Mouse (Mus musculus) heart, embryonic 15.5 days (tissue): ENCODE measurements at regions not wholly inside any gene's neighbourhood (a gene's known extent, or its start where the extent isn't known, plus 50 kb on each side); places are given as distances from the start of the nearest gene placed in this dataset.

Source experiments
- ATAC-seq: fragments of 200-750 bp; cut with Nextera tagmentation; replicated peaks from 2 replicates; pipeline ENCODE4 v1.8.0; 2017; ENCODE audit warnings: low read depth, moderate TSS enrichment; ENCODE audit not compliant: insufficient number of reproducible peaks, insufficient read depth, low FRiP score
- H3K27ac ChIP-seq: fragments of 300-500 bp; sonication (generic); 2 replicates; pipeline ENCODE4 v1.5.1; 2015; ENCODE audit warnings: mild to moderate bottlenecking, inconsistent platforms
- H3K27me3 ChIP-seq: fragments of 300-500 bp; sonication (generic); 2 replicates; pipeline ENCODE4 v1.6.1; 2015; ENCODE audit warnings: inconsistent platforms
- H3K36me3 ChIP-seq: fragments of 300-500 bp; sonication (generic); 2 replicates; pipeline ENCODE4 v1.6.1; 2015; ENCODE audit warnings: mild to moderate bottlenecking, inconsistent platforms
- H3K4me1 ChIP-seq: fragments of 300-500 bp; sonication (generic); replicated peaks from 2 replicates; pipeline ENCODE4 v1.6.1; 2015; ENCODE audit warnings: inconsistent platforms
- H3K4me2 ChIP-seq: fragments of 300-500 bp; sonication (generic); 2 replicates; pipeline ENCODE4 v1.6.1; 2015; ENCODE audit warnings: inconsistent platforms, mild to moderate bottlenecking, moderate library complexity
- H3K4me3 ChIP-seq: fragments of 300-500 bp; sonication (generic); 2 replicates; pipeline ENCODE4 v1.5.1; 2015; ENCODE audit warnings: mild to moderate bottlenecking, inconsistent platforms
- H3K9ac ChIP-seq: fragments of 300-500 bp; sonication (generic); 2 replicates; pipeline ENCODE4 v1.6.1; 2015; ENCODE audit warnings: mild to moderate bottlenecking, inconsistent platforms
- H3K9me3 ChIP-seq: fragments of 300-500 bp; sonication (generic); replicated peaks from 2 replicates; pipeline ENCODE4 v1.6.1; 2016; ENCODE audit warnings: inconsistent platforms
- WGBS: fragments of 180-500 bp; shearing (Covaris S2); methylation state at CpG from one replicate; pipeline ENCODE4 v1.1.7; 2015; ENCODE audit warnings: mixed read lengths; 5-methylcytosine and 5-hydroxymethylcytosine counted together

DNA sequence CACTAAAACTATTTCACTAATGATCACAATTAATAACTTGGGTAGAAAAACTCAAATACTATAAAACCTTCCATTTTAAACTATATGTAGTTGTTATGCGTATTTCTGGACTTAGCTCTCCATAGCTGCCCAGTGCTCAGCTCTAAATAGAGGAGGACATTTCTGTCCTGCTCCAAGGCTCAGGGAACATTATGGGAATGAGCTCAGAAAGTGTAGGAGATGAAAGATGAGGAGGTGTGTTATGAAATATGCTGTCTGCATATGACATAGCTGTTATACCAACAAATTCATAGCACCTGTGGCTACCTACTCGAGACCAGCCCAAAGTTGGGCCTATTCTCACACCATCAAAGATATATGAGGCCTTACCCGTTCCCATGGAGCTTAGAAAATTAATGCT, 106.3 kb downstream of the Aldh8a1 start:
- no peak for ATAC-seq
- Histone ChIP-seq H3K4me2 (no peak overlapping the region), H3K4me3 (no peak overlapping the region), H3K27ac (no peak overlapping the region), H3K9ac (no peak overlapping the region), H3K27me3 (no peaks in the 10 kb centered on the region), H3K36me3 (no peaks in the 10 kb centered on the region), H3K4me1 (peaks cover 5% of the 10 kb centered on the region), H3K9me3 (no peaks in the 10 kb centered on the region)
- 85% methylated on average over 3 of the region's 3 CpGs for WGBS

DNA sequence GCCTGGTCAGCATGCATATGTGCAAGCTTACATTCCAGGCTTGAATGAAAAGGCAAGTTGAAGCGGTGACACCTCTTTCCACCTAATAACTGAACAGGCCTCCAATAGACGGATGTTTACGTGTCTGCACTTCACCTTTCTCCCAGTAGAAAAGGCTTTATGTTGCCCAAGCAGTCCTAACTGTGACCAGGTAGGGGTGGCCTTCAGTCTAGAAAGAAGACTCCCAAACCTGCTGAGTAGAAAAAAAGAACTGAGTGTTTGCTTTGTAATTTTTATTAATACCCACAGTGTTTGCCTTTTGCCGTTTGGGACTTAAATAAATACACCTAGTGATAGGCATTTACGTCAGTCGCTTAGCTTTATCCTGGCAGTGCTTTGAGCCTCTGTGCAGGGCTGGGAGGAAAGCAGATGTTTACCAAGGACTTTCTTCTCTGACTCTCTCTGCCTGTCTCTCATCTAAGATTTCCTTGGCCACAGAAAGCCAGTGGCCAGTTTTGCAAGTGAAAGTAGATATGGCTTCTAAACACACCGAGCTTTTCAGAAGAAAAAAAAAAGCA, 104.5 kb upstream of the 1700020N01Rik start:
- H3K4me1 ChIP-seq, result no peaks in the 10 kb centered on the region; the same call in 1 of the 2 replicates
- H3K4me3 ChIP-seq, result no peak overlapping the region
- H3K9ac ChIP-seq, result no peak overlapping the region
- WGBS, result 80% methylated on average over 7 of the region's 7 CpGs
- ATAC-seq, result no peak
- no peaks in the 10 kb centered on the region for H3K9me3 ChIP-seq
- H3K27ac ChIP-seq, result no peak overlapping the region
- no peaks in the 10 kb centered on the region for H3K27me3 ChIP-seq
- H3K4me2 ChIP-seq, result no peak overlapping the region
- H3K36me3 ChIP-seq, result no peaks in the 10 kb centered on the region

DNA sequence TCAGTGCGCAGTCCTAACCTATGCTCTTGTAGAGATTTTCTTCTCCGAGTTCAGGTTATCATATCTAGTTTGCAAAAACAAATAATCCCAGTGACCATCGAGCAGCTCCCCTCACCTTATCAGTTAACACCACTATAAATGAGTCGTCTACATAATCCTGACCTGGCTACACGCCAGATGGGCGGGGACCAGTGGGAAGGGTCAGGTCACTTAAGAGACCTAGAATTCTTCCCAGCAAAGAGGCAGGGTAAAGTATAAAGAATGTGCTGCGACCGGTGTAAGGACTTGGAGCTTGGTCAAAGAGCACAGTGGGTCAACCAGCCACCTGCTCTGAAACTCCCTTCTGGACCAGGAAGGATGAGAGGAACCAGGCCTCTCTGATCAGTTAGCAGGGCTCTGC, 102.0 kb upstream of the 1700020N01Rik start:
- 49% methylated on average over 8 of the region's 8 CpGs for WGBS
- Histone ChIP-seq H3K36me3 (no peaks in the 10 kb centered on the region), H3K4me3 (no peak overlapping the region), H3K27me3 (no peaks in the 10 kb centered on the region), H3K4me2 (no peak overlapping the region), H3K9ac (no peak overlapping the region), H3K4me1 (no peaks in the 10 kb centered on the region; the same call in 1 of the 2 replicates), H3K9me3 (no peaks in the 10 kb centered on the region), H3K27ac (no peak overlapping the region)
- ATAC-seq, result no peak

DNA sequence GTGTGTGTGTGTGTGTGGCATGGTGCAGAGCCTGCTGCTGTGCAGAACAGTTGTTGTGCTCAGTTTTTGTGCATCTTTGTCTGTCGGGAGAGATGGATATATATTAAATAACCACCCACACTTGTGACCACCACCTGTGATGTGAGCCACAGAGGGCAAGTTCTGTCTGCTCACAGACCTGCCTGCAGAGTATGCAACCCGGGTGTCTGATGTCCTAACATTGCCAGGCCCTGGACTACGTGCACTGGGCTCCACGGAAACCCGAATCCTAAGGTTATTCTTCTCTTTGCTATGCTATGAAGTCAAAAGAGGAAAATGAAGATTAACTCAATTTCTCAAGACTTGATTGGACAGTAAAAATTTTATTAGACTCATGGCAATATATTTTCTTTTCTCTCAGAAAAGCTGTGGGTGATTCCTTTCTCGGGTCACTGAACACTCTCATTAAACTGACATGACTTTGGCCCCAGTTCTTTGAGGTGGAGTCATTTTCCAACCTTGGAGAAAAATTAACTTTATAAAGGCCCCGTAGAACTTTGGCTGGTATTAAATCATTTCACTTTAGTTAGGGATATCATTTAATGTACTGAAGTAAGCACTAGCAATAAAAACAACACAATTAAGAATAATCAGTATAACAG, 100.6 kb upstream of the 1700020N01Rik start:
- Histone ChIP-seq H3K4me2 (no peak overlapping the region), H3K27ac (no peak overlapping the region), H3K4me1 (no peaks in the 10 kb centered on the region; the same call in 1 of the 2 replicates), H3K27me3 (no peaks in the 10 kb centered on the region), H3K4me3 (no peak overlapping the region), H3K9ac (no peak overlapping the region), H3K36me3 (no peaks in the 10 kb centered on the region), H3K9me3 (no peaks in the 10 kb centered on the region)
- 76% methylated on average over 7 of the region's 7 CpGs for WGBS
- ATAC-seq, result no peak

DNA sequence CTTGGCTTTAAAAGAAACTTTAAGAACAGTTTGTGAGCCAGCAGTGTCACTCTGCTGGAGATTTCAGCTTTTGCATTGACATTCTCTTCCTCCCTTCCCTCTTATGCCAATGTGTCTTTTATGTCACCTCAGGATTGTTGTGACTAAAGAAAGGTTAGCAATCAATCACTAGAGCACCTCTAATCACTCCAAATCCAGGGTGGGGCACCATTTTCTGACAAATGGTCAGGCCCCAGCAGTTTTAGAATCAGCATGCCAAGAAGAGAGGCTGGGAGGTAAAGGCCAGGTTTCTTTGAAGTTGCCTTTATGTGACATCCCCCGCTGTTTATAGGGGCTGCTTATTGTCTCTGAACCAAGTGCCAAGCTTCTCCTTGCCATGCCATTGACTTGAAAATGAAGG, 98.4 kb upstream of the 1700020N01Rik start:
- ATAC-seq, result no peak
- WGBS, result 60% methylated on average over 1 of the region's 1 CpGs
- Histone ChIP-seq H3K27ac (no peak overlapping the region), H3K9ac (no peak overlapping the region), H3K4me2 (no peak overlapping the region), H3K4me3 (no peak overlapping the region), H3K4me1 (no peaks in the 10 kb centered on the region; the same call in 1 of the 2 replicates), H3K36me3 (no peaks in the 10 kb centered on the region), H3K9me3 (no peaks in the 10 kb centered on the region), H3K27me3 (no peaks in the 10 kb centered on the region)

DNA sequence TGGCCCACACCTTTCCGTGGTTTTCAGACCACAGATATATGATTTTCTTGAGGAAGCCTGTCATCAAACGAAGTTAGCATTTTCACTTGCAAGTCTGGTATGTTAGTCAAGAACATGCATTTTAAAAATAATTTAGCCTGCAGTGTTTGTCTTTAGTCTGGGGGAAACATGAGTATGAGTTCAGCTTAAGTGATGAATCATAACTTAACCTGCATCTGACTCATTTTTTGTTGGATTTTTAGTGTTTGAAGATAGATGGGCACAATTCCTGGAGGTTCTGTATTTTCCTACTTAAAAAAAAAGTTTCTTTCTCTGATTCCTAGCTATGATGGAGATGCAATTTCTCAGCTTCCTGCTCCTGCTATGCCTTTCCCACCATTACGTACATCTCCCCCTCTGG, 95.8 kb upstream of the 1700020N01Rik start:
- Histone ChIP-seq H3K27me3 (no peaks in the 10 kb centered on the region), H3K4me1 (no peaks in the 10 kb centered on the region), H3K36me3 (no peaks in the 10 kb centered on the region), H3K4me2 (no peak overlapping the region), H3K9ac (no peak overlapping the region), H3K27ac (no peak overlapping the region), H3K4me3 (no peak overlapping the region), H3K9me3 (no peaks in the 10 kb centered on the region)
- ATAC-seq, result no peak
- 82% methylated on average over 3 of the region's 3 CpGs for WGBS

DNA sequence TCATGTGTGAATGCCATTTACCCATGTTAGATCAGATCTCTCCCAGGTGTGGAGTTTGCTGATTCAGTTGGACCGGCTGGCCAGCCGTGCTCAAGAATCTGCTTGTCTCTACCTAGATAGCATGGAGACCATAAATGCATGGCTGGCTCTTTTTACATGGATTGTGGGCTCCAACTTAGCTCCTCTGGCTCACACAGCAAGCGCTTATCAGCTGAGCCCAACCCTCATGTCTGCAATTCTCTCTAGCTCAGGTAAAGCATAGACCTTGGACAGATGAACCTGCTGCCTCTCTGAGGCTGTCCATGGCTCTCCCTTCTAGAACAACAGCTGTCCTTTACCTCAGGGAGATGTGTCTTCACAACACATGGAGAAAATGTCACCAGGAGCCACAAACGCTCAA, 94.8 kb upstream of the 1700020N01Rik start:
- no peak for ATAC-seq
- Histone ChIP-seq H3K4me2 (no peak overlapping the region), H3K9ac (no peak overlapping the region), H3K4me1 (no peaks in the 10 kb centered on the region), H3K27me3 (no peaks in the 10 kb centered on the region), H3K4me3 (no peak overlapping the region), H3K27ac (no peak overlapping the region), H3K36me3 (no peaks in the 10 kb centered on the region), H3K9me3 (no peaks in the 10 kb centered on the region)
- 81% methylated on average over 4 of the region's 4 CpGs for WGBS

DNA sequence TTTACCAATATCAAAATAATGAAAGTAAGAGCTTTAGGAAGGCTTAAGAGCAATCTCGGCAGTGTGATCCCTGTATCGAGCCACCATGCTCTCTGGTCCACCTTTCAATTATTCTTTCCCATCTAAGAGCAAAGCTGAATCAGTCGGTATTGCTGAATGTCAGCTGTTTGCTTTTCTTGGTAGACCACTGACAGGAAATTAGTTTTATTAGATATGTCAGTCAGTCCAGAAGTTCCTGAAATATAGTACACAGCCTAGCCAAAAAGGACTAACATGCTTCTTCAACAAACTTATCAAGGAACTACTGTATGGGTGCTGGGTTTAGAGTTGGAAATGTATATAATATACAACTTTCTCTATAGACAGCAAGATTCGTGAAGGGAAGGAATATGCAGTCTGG, 91.3 kb upstream of the 1700020N01Rik start:
- H3K4me1 ChIP-seq, result no peaks in the 10 kb centered on the region
- H3K9ac ChIP-seq, result no peak overlapping the region
- ATAC-seq, result no peak
- 80% methylated on average over 4 of the region's 4 CpGs for WGBS
- H3K27me3 ChIP-seq, result no peaks in the 10 kb centered on the region
- no peak overlapping the region for H3K27ac ChIP-seq
- no peak overlapping the region for H3K4me2 ChIP-seq
- no peak overlapping the region for H3K4me3 ChIP-seq
- H3K36me3 ChIP-seq, result no peaks in the 10 kb centered on the region
- no peaks in the 10 kb centered on the region for H3K9me3 ChIP-seq

DNA sequence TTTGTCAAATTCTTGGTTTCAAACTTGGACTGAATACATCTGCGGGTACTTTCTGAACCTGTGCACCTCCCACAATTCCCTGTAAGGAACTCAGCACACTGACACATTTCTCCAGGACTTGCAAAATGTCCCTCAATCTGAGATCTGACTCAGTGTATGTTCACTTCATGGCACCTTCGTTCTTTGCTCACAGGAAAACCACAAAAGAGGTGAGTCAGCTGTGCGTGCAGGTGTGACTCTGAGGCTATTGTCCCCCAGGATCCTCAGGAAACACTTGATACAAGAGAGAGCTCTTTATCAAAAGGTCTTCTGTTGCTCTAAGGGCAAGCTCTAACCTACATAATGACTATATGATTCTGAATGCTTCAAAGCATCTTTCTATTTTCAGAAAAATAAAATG, 88.5 kb upstream of the 1700020N01Rik start:
- ATAC-seq, result no peak
- 69% methylated on average over 3 of the region's 3 CpGs for WGBS

DNA sequence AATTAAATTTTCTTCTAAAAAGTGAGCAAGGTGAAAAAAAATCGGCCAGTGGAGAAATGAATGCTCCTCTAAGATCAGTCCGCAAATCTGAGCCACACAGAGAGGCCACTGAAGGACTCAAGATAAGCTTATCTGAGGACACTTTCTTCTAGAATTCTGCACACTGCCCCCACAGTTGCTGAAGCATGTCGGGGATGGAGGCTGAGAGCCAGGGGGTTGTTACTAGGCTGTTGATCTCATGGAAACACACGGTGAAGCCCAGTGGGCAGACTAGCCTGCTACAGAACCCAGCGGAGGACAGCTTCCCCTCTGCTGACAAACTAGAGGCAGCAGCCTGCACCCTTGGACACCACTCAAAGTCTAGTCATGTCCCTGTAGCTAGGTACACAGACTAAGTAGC, 81.6 kb upstream of the 1700020N01Rik start:
- H3K27me3 ChIP-seq, result no peaks in the 10 kb centered on the region
- no peak overlapping the region for H3K4me2 ChIP-seq
- 32% methylated on average over 5 of the region's 5 CpGs for WGBS
- no peaks in the 10 kb centered on the region for H3K9me3 ChIP-seq
- no peak overlapping the region for H3K9ac ChIP-seq
- 0 out of 2 replicates have a peak, but pooled peaks cover 6% of the 10 kb centered on the region for H3K4me1 ChIP-seq
- no peak overlapping the region for H3K4me3 ChIP-seq
- no peak for ATAC-seq
- H3K27ac ChIP-seq, result no peak overlapping the region
- H3K36me3 ChIP-seq, result no peaks in the 10 kb centered on the region

More for the DNA sequence above, 88.5 kb upstream of the 1700020N01Rik start:
- no peaks in the 10 kb centered on the region for H3K9me3 ChIP-seq
- H3K4me2 ChIP-seq, result no peak overlapping the region
- no peak overlapping the region for H3K4me3 ChIP-seq
- H3K4me1 ChIP-seq, result no peaks in the 10 kb centered on the region
- no peaks in the 10 kb centered on the region for H3K27me3 ChIP-seq
- no peak overlapping the region for H3K9ac ChIP-seq
- no peaks in the 10 kb centered on the region for H3K36me3 ChIP-seq
- no peak overlapping the region for H3K27ac ChIP-seq

DNA sequence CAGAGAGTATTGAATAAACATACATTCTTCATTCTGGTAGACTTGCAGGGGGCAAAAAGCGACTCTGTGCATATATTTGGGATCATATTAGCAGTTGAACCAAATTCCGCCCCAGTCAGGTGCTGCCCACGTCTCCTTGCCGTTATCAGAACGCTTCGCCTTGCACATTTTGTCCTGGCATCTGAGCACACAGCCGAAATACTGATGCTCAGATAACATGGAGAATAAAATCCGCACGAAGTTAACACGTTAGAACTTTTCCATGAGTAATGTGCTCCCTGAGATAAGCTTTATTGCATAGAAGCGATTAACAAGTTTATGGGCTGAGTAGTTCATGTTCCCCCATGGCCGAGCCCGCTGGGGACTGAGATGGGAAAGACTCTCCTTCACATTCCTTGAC, 80.5 kb upstream of the 1700020N01Rik start:
- 76% methylated on average over 13 of the region's 13 CpGs for WGBS
- no peaks in the 10 kb centered on the region for H3K36me3 ChIP-seq
- no peak overlapping the region for H3K4me2 ChIP-seq

DNA sequence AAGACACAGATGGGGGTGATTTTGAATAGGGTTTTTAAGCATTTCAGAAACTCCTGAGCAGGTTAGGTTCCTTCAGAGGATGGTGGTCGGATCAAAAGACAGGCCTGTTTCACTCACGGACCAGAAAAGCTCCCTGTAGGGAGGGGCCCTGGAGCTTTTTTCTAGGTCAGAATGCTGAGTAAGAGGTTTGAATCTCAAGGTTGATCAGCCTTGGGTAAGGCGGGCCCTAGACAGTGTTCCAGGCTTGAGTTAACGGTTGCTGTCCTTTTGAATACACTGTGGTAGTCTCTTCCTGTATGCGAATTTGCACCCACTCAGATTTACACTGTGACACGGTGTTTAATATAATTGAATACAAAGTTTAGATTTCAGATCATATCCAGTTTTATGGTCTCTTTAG, 75.2 kb upstream of the 1700020N01Rik start:
- no peak overlapping the region for H3K4me3 ChIP-seq
- no peaks in the 10 kb centered on the region for H3K36me3 ChIP-seq
- H3K27ac ChIP-seq, result no peak overlapping the region
- H3K9me3 ChIP-seq, result no peaks in the 10 kb centered on the region
- H3K4me1 ChIP-seq, result no peaks in the 10 kb centered on the region
- H3K27me3 ChIP-seq, result no peaks in the 10 kb centered on the region
- no peak for ATAC-seq
- no peak overlapping the region for H3K4me2 ChIP-seq
- H3K9ac ChIP-seq, result no peak overlapping the region
- WGBS, result 86% methylated on average over 6 of the region's 6 CpGs

More for the DNA sequence above, 80.5 kb upstream of the 1700020N01Rik start:
- Histone ChIP-seq H3K9ac (no peak overlapping the region), H3K4me3 (no peak overlapping the region), H3K4me1 (0 out of 2 replicates have a peak, but pooled peaks cover 6% of the 10 kb centered on the region), H3K27me3 (no peaks in the 10 kb centered on the region), H3K9me3 (no peaks in the 10 kb centered on the region), H3K27ac (no peak overlapping the region)
- ATAC-seq, result no peak
